Mouse (Mus musculus) ES-E14 (cell line): ENCODE data around the gene Zfp653. TPM values are rescaled to one million over a fixed set of nuclear protein-coding genes. Genes with fewer than 3 reads are reported as not detected.

Experiments
- DNase-seq: peaks from one replicate; pipeline ENCODE4 v3.0.0-alpha.2; 2013; ENCODE audit warnings: low read depth, low spot score
- H3K27ac ChIP-seq: 2 replicates; pipeline ENCODE4 v1.5.1; 2012; ENCODE audit warnings: low read depth, mild to moderate bottlenecking, low read length, moderate library complexity, mixed read lengths; ENCODE audit not compliant: poor library complexity, insufficient read depth, severe bottlenecking
- H3K36me3 ChIP-seq: 2 replicates; pipeline ENCODE4 v1.6.1; 2012; ENCODE audit warnings: mild to moderate bottlenecking, low read length, moderate library complexity, mixed read lengths; ENCODE audit not compliant: control insufficient read depth, poor library complexity, insufficient read depth, severe bottlenecking
- H3K4me1 ChIP-seq, 2 experiments: fragments of 150-350 bp in 1 of 2; sonication (generic) in 1 of 2; 2 replicates each; pipeline ENCODE4 v1.6.1; 2012; ENCODE audit warnings: low read length in 2 of 2, mild to moderate bottlenecking in 1 of 2, mixed read lengths in 1 of 2; ENCODE audit not compliant: control insufficient read depth in 2 of 2, insufficient read depth in 2 of 2, poor library complexity in 1 of 2
- H3K4me3 ChIP-seq, 2 experiments: fragments of 150-350 bp in 1 of 2; sonication (generic) in 1 of 2; 2 replicates each; pipeline ENCODE4 v1.5.1; 2012; ENCODE audit warnings: low read length in 2 of 2, low read depth in 1 of 2, mild to moderate bottlenecking in 1 of 2, mixed read lengths in 1 of 2; ENCODE audit not compliant: insufficient read depth in 1 of 2, poor library complexity in 1 of 2, severe bottlenecking in 1 of 2
- H3K9ac ChIP-seq: 2 replicates; pipeline ENCODE4 v1.6.1; 2012; ENCODE audit warnings: low read depth, mild to moderate bottlenecking, low read length, mixed read lengths; ENCODE audit not compliant: poor library complexity, insufficient read depth, severe bottlenecking
- H3K9me3 ChIP-seq: fragments of 150-350 bp; sonication (generic); 2 replicates; pipeline ENCODE4 v1.6.1; 2012; ENCODE audit warnings: low read depth, mild to moderate bottlenecking, low read length; ENCODE audit not compliant: control insufficient read depth, insufficient read depth
- CHD2 ChIP-seq: IDR thresholded peaks from 2 replicates; pipeline ENCODE4 v1.6.1; 2014; ENCODE audit warnings: mild to moderate bottlenecking, low read depth, low read length, inconsistent platforms
- HCFC1 ChIP-seq: IDR thresholded peaks from 2 replicates; pipeline ENCODE4 v1.6.1; 2012; ENCODE audit warnings: low read length, inconsistent platforms, borderline replicate concordance; ENCODE audit not compliant: insufficient read depth
- MAFK ChIP-seq: IDR thresholded peaks from 2 replicates; pipeline ENCODE4 v1.6.1; 2014; ENCODE audit warnings: mild to moderate bottlenecking, low read depth, low read length, inconsistent platforms; ENCODE audit not compliant: insufficient read depth
- ZC3H11A ChIP-seq: IDR thresholded peaks from 2 replicates; pipeline ENCODE4 v1.6.1; 2012; ENCODE audit warnings: low read depth, mild to moderate bottlenecking, inconsistent platforms, low read length, borderline replicate concordance
- ZNF384 ChIP-seq: IDR thresholded peaks from 2 replicates; pipeline ENCODE4 v1.6.1; 2012; ENCODE audit warnings: low read depth, low read length, inconsistent platforms
- in situ Hi-C, 2 experiments: fragments of 600-800 bp; cut with MboI; formaldehyde crosslinking; loops; one replicate each; pipeline ENCODE4 v1.15.1; 2025; ENCODE audit warnings: low sequenced_read_pairs in 2 of 2, inconsistent platforms in 1 of 2; ENCODE audit not compliant: unreplicated experiment in 2 of 2
- total RNA-seq: library from RNA; depleted of rRNA; stranded (reverse); fragments of 300-350 nt; gene quantifications from 2 replicates; pipeline ENCODE4 v1.2.3, GENCODE M21; 2012

Zfp653 gene
- total RNA-seq, 1 experiment: 10.9 TPM

GRCm38 (mm10) chr9:22028467-22028866 lies 42.7 kb downstream of the Zfp653 start:
- in situ Hi-C loops: no loop called here
- Histone ChIP-seq H3K9me3 (no peaks in the 10 kb centered on the region), H3K4me3 (no peak overlapping the region), H3K36me3 (no peaks in the 10 kb centered on the region), H3K27ac (no peak overlapping the region), H3K4me1 (peaks cover 4 to 10% of the 10 kb centered on the region in 2 experiments; a peak in 3 of 4 replicates), H3K9ac (no peak overlapping the region)
- TF ChIP-seq ZC3H11A (no peak), MAFK (no peak), HCFC1 (no peak), ZNF384 (no peak), CHD2 (no peak)
- DNase-seq: no peak

GRCm38 (mm10) chr9:22024592-22024991 lies 46.6 kb downstream of the Zfp653 start:
- Histone ChIP-seq H3K4me1 (peaks cover 4 to 8% of the 10 kb centered on the region in 2 experiments; a peak in 2 of 4 replicates), H3K27ac (no peak overlapping the region), H3K4me3 (no peak overlapping the region), H3K9ac (no peak overlapping the region), H3K9me3 (no peaks in the 10 kb centered on the region), H3K36me3 (no peaks in the 10 kb centered on the region)
- in situ Hi-C loops: no loop called here
- DNase-seq: no peak
- TF ChIP-seq ZNF384 (no peak), HCFC1 (no peak)

GRCm38 (mm10) chr9:22017208-22017825 lies 53.9 kb downstream of the Zfp653 start:
- in situ Hi-C loops: no loop called here
- H3K36me3 ChIP-seq: peaks cover 22% of the 10 kb centered on the region

GRCm38 (mm10) chr9:22016245-22016644 lies 54.9 kb downstream of the Zfp653 start:
- Histone ChIP-seq H3K4me3 (no peak overlapping the region), H3K36me3 (peaks cover 33% of the 10 kb centered on the region), H3K27ac (no peak overlapping the region), H3K9ac (no peak overlapping the region), H3K4me1 (peaks cover 3 to 33% of the 10 kb centered on the region in 2 experiments; a peak in 3 of 4 replicates), H3K9me3 (no peaks in the 10 kb centered on the region)
- in situ Hi-C loops: no loop called here
- TF ChIP-seq HCFC1 (no peak), ZNF384 (no peak), CHD2 (no peak), ZC3H11A (no peak), MAFK (no peak)
- no peak for DNase-seq

More at GRCm38 (mm10) chr9:22017208-22017825, 53.9 kb downstream of the Zfp653 start:
- no peak overlapping the region for H3K27ac ChIP-seq
- H3K4me3 ChIP-seq: no peak overlapping the region
- no peaks in the 10 kb centered on the region for H3K9me3 ChIP-seq
- H3K9ac ChIP-seq: no peak overlapping the region
- TF ChIP-seq MAFK: no peak
- TF ChIP-seq ZNF384: no peak
- TF ChIP-seq HCFC1: no peak
- TF ChIP-seq ZC3H11A: no peak
- no peak for TF ChIP-seq CHD2
- peaks cover 3 to 25% of the 10 kb centered on the region in 2 experiments; a peak in 3 of 4 replicates for H3K4me1 ChIP-seq
- no peak for DNase-seq
